Mouse (Mus musculus) heart, adult 8-10 months (tissue): ENCODE measurements around the gene Slc1a7. TPM values are rescaled to one million over a fixed set of nuclear protein-coding genes. Genes with fewer than 3 reads are reported as not detected.

Experiments
- DNase-seq: peaks from one replicate; pipeline ENCODE4 v3.0.0; 2022; ENCODE audit warnings: low spot score
- total RNA-seq, 4 experiments: library from RNA; stranded (reverse); gene quantifications; 2 replicates each; pipeline ENCODE4 v1.2.4; 2022

Slc1a7 gene
- total RNA-seq, result under 1 TPM in 3 of 4 experiments, not detected in 1; 0.16 to 0.60 (median 0.41) TPM

- no peak for DNase-seq
These were observed at the start of gene Slc1a7 for GRCm38 (mm10) chr4:107967966-107968682. Gene Slc1a7, plus strand, starts transcription at chr4:107968332.

GRCm38 (mm10) chr4:107920336-107920735, 47.8 kb upstream of the Slc1a7 start:
- no peak for DNase-seq

- DNase-seq, result no peak
These were observed 46.9 kb upstream of the Slc1a7 start for GRCm38 (mm10) chr4:107921152-107921695.

DNA sequence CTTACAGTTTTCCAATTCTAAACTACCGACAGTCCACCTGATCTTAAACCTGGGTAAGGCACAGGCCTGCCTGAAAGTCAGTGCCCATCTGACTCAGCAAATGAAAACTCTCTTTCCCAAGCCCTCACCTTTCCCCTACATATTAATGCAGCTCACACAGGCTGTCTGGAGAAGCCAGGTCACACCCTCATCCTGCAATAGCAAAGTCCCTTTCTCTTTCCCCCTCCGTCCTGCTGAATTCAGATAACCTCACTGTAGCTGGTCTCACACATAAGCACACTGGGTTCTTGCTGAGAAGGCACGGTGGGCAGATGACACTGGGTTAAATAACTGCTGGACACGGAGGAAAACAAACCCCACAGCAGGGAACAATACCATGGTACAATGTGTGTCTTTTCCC, 46.2 kb upstream of the Slc1a7 start:
- peak; percentile 42 for DNase-seq

DNA sequence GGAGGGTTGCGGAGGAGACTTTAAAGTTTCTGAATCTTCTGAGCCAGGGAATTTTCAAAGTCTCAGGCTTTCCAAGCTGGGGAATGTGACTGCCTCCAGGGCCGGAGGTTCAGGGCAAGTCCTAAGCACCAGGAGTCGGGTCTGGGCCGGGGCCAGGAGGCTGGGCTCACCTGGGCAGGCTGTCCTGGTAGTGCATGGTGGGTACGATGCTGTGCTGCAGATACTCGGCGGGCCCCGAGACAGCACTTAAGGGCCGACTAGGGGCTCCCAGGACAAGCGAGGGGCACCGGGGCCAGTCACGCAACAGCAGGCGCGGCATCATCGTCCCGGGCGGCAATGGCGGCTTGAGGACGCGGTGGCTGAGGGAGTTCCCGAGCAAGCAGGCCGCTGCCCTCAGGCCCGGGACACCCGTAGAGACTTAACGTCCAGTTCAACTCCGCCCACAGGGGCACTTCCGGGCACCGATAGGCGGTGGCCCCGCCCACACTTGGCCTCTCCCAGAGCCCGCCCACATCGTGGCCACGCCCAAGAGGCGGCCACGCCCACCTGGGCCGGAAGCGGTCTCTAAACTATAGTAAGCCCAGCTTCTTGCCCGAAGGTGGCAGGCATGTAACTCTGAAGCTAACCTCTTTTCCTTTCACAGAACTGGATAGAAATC, 44.9 kb upstream of the Slc1a7 start, which contains the start of gene Cpt2:
Gene Cpt2, minus strand, starts transcription at position 466 of the 658 bp plus-strand sequence.
- peak; percentile 94 for DNase-seq

DNA sequence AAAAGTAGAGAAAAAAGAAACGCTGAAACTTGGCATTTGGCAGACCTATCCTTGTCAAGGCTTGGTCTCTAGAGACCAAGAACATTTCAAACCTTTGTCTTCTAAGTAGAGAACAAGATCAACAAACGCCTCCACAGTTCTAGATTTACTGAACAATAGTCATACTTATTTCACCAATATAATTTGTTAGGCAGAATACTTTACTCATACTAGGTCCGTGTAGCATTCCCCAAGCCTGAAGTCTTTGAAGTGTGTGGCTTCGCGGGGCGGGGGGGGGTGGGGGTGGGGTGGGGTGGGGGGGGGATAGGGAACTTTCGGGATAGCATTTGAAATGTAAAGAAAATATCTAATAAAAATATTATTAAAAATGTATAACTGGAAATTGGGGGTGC, 44.3 kb upstream of the Slc1a7 start:
- no peak for DNase-seq

- DNase-seq, result no peak
These were observed 39.9 kb upstream of the Slc1a7 start for GRCm38 (mm10) chr4:107928269-107928668.

DNA sequence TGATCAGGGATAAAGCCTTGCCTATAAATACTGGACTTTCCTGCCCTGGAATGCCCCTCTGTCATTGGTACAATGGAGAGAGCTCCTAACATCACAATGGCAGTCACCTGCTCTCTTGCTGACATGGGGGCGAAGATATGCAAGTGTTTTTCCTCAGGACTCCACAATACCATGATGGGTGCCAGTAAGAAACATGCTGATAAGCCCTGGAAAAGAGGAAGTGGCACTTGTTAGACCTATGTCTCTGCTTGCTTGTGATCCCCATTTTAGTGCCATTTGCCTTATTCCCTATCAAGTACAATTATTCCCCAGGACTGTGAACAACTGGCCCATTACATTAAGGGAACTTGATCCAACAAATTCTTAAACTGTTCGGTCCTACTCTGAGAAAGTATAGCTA, 39.4 kb upstream of the Slc1a7 start:
- DNase-seq, result no peak

- DNase-seq, result no peak
These were observed 36.7 kb upstream of the Slc1a7 start for GRCm38 (mm10) chr4:107931453-107931852.

DNA sequence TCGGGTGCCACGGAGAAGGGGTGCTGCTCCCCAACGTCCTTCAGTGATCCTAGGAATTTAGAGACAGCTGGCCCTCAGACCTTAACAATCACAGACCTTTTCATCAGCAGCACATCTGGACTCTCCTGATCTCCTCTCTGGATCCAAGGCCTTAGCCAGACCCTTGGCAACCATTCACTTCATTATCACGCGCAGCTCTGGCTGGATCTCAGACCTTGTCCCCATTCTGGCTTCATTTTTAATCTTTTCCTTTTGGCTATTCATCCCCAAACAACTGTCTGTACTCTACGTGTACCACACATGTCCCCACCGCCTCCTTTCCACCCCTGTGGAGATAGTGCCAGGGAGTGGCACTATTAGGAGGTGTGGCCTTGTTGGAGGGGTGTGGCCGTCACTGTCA, 34.9 kb upstream of the Slc1a7 start:
- no peak for DNase-seq

GRCm38 (mm10) chr4:107935254-107935653, 32.9 kb upstream of the Slc1a7 start:
- DNase-seq, result no peak

DNA sequence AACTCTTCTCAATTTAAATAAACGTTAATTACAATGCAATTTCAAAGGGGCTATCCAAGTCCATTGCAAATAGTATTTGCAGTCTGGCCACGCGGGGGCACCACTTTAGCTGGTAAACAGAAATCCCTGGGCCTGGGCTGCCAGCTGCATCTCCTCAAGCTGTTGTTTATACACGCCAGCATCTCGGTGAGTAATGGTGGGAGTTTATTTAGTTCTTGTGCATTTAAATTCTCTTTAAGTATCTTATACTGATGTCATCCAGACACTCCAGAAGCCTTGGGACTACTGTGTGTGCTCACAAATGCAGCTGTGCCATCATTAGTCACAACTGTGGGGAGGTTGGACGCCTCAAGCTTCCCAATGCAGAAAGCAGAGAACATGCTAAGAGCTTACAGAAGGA, 30.8 kb upstream of the Slc1a7 start:
- peak; percentile 62 for DNase-seq

DNA sequence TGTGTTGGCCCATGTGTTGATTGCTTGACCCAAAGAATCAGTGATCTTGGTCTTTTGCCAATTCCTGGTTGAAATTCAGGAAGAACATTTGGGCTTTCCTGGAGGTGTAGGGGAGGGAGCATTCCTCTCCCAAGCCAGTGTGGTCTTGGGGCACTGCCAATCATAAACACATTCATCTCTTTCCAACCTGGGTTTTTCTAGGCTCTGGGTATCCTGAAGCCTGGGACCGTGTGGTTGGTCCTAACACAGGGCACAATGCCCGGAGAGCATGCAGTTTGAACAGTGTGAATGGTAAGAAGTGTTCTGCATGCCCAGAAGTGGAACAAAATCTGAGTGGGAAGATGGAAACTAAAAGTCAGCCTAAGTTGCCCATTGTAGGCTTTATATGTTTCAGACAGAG, 30.0 kb upstream of the Slc1a7 start:
- no peak for DNase-seq

GRCm38 (mm10) chr4:107942741-107943140, 25.4 kb upstream of the Slc1a7 start:
- DNase-seq, result no peak

DNA sequence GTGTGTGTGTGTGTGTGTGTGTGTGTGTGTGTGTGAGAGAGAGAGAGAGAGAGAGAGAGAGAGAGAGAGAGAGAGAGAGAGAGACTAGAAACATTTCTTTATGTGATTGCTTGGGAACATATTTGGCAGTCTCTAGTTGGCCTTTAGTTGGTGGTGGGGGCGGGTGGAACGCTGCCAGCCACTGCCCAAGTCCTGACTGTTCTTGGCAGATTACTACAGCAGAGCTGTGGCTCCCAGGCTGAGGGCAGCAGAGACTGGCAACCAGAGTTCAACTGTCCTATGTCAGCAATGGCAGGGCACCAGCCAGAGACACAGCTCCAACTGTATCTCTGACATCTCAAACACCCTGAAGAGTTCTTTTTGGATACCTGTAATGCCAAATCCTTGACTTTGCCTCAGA, 24.0 kb upstream of the Slc1a7 start:
- DNase-seq, result no peak

DNA sequence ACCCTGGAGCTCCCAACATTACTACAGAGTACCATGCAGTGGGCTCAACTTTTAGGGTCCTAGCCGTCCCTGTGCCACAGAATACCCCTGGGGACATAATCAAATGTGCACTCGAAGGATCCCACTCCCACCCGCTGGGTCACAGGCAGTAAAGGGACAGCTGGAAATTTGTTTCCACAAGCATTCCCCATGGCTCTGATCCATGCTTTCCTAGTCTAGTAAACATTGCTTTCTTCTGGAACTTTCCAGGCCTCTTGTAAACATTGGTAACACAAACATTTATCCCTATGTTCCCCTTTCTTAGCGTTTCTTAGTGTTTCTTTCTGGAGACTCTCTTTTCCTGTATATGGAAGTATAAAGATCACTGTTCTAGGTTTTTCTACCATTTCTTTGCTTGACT, 18.2 kb upstream of the Slc1a7 start:
- no peak for DNase-seq

DNA sequence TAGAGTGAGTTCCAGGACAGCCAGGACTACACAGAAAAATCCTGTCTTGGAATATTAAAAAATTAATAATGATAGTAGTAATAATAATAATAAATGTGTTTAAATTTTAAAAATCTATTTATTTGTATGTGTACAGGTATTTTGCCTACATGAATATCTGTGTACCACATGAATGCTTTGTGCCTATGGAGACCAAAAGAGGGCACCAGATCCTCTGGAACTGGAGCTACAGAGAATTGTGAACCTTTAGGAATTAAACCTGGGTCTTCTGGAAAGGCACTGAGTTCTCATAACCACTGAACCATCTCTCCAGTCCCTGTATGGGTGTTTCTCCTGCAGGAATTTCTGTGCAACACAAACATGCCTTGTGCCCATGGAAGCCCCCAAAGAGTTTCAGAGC, 15.3 kb upstream of the Slc1a7 start:
- no peak for DNase-seq

DNA sequence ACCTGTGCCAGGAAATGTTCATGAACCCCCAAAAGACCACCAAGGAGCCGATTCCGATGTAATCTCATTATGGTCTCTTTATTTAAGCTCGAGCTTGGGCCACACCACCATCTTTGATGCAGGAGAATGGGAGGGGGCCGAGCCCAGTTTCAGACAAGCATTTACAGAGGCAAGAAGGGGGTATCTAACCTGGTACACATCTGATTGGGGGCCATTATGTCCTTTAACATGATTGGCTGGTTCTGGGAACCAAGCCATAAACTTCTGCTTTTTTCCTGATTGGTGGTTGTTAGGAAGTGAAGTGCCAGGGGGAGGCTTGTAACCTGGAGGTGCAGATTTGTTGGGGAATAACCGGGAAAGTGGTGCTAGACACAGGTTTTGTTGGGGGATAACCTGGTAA, 12.4 kb upstream of the Slc1a7 start:
- no peak for DNase-seq

DNA sequence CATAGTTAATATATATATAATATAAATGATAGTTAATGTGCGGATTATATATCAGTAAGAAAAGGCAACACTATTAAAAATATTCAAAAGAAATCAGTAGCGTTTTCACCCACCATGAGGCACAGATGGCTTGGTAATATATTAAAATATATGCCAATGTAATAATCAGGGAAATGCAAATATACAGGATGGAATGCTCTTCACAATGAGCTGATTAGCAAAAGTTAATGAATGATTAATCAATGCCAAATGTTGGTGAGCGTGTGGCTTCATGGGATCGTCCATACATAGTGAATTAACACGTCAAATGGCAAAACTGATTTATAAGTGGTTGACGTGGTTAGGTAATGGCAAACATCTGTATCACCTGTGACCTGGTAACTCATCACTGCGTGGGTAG, 9.6 kb upstream of the Slc1a7 start:
- no peak for DNase-seq

DNA sequence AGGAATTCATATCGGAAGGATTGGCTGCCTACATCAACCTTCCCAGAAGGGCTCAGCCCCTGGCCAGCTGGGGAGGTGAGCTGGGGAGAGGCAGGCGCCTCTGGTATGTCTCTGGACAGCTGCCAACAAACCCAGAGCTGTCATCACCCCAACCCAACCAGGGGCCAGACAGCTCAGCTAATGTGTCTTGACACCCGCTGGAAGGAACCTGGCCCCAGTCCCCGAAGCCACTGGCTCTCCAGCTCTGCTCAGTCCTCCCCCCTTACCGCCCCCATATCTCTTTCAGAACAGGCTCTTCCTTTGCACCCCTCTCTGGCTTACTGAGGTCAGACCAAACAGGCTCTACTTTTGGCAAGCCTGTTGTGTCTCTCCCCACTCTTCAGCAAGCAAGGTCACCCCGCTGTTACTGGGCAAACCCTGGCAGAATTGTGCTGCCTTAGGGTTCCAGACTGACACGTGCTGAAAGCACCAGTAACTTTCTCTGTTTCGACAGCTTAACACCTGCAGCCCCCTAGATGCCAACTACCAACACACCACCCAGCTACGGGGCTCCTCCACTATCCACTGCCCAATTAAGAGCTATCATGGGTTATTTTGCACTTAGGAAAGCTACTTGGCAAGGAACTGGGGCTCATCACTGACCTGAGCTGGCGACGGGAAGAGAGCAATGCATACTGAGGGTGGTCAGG, 5.9 kb upstream of the Slc1a7 start:
- peak; percentile 79 for DNase-seq

- DNase-seq, result no peak
These were observed 5.3 kb upstream of the Slc1a7 start for GRCm38 (mm10) chr4:107962792-107963191.

- DNase-seq, result no peak
These were observed 1.6 kb upstream of the Slc1a7 start for GRCm38 (mm10) chr4:107966416-107967109.
